ENCODE assay signal across 16 mouse cellular contexts in the genomic region with DNA sequence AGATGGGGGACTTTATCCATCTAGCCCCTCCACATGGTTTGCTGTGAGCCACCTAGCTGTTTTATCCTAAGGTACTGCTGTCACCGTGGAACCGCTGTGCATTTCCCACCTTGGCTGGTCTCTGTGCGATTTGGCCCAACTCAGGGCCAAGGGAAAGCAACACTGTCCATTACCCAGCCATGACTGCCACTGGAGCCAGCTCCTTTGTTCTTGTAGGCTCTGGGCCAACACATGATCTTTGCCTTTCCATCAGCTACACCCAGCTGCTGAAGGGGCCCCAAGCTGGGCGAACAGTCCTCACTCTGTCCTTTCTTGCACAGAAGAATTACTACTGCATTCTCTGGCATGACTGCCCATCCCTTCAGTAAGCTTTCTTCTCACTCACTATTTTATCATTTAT. TPM values are rescaled to one million over a fixed set of nuclear protein-coding genes. Genes with fewer than 3 reads are reported as not detected.
"Had no signal": no experiment of that assay in that cellular context is flagged by ENCODE, and none has a peak within 500 bp of the region (broad histone marks: within the 10 kb centered on the region; RNA-seq: fewer than 3 reads in every experiment).

No protein-coding gene starts in this region.

- H3K4me2 ChIP-seq: kidney, embryonic 15.5 days; limb, embryonic 15.5 days; liver, embryonic 12.5 days; neural tube, embryonic 13.5 days had no signal

- H3K9ac ChIP-seq: kidney, embryonic 15.5 days; limb, embryonic 15.5 days; liver, embryonic 12.5 days; neural tube, embryonic 13.5 days had no signal

- DNase-seq: kidney, adult 2 months; kidney, postnatal 14 days; midbrain, embryonic 14.5 days; retina, postnatal 1 day; right cerebral cortex, postnatal 4 days; spleen, adult 18-20 months; thymus, adult 18-20 months; thymus, postnatal 14 days had no signal

- H3K27ac ChIP-seq: kidney, embryonic 15.5 days; limb, embryonic 15.5 days; liver, embryonic 12.5 days; midbrain, embryonic 10.5 days; neural tube, embryonic 13.5 days had no signal

- H3K9me3 ChIP-seq: kidney, embryonic 15.5 days; limb, embryonic 15.5 days; liver, embryonic 12.5 days; midbrain, embryonic 10.5 days; neural tube, embryonic 13.5 days had no signal

- H3K4me3 ChIP-seq: kidney, embryonic 15.5 days; limb, embryonic 15.5 days; liver, embryonic 12.5 days; midbrain, embryonic 10.5 days; neural tube, embryonic 13.5 days had no signal

- H3K27me3 ChIP-seq: kidney, embryonic 15.5 days; limb, embryonic 15.5 days; liver, embryonic 12.5 days; neural tube, embryonic 13.5 days had no signal

- H3K36me3 ChIP-seq: kidney, embryonic 15.5 days; limb, embryonic 15.5 days; liver, embryonic 12.5 days; midbrain, embryonic 10.5 days; neural tube, embryonic 13.5 days had no signal

- ATAC-seq: liver, embryonic 12.5 days had no signal

- H3K4me1 ChIP-seq: kidney, embryonic 15.5 days; limb, embryonic 15.5 days; midbrain, embryonic 10.5 days had no signal

RNA-seq across cellular contexts. Expression of gene Gm42669, which starts 11.2 kb away (rescaled TPM):
- polyA plus RNA-seq: kidney, adult 2 months; large intestine, adult 2 months; liver, embryonic 12.5 days; liver, embryonic 16.5 days had no signal

RNA-seq across cellular contexts. Expression of gene 1700028K03Rik, which starts 15.9 kb away (rescaled TPM):
- total RNA-seq: megakaryocyte, adult 5-6 weeks had no signal
- polyA plus RNA-seq: kidney, adult 2 months; large intestine, adult 2 months had no signal
